7 mouse cellular contexts compared by ENCODE assay signal in the genomic region with DNA sequence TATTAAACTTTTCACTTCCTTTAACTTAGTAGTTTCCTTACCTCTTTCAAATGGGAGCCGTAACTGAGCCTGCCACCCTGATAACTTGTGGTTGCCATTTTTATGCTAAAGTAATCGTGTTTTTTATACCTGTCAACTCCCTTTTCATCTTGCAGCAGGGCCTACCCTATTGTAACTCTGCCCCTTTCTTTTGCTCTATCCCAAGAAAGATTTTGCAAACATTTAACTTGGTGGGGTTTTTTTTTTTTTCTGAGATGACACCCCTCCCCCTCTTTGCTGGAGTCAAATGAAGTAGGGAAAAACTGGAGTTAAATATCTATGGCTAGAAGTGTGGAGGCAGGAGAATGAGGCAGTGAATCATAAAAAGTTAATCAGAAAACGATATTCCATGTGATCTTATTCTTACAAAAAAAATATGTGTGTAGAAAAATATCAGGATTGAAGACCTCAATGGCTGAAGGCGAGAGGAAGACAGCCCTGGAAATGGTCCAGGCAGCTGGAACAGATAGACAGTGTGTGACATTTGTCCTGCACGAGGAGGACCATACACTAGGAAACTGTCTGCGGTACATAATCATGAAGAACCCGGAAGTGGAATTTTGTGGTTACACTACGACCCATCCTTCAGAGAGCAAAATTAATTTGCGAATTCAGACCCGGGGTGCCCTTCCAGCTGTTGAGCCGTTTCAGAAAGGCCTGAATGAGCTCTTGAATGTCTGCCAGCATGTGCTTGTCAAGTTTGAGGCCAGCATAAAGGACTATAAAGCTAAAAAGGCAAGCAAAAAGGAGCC. TPM values are rescaled to one million over a fixed set of nuclear protein-coding genes. Genes with fewer than 3 reads are reported as not detected.
DNase-seq lines count a peak whose midpoint lies in the region; ATAC-seq and TF ChIP-seq lines count a peak whose summit lies in the region.

No protein-coding gene starts in this region.

- WGBS in spleen, adult 2 months = 48% methylated on average over 11 of the region's 11 CpGs
- WGBS in forebrain, embryonic 15.5 days = 40% methylated on average over 11 of the region's 11 CpGs
- WGBS in olfactory bulb, adult 2 months = 41% methylated on average over 11 of the region's 11 CpGs

- no peak for DNase-seq in spleen, adult 2 months (ENCODE audit: low read depth in 1 of 2, low spot score in 2 of 2)
- no peak for DNase-seq in spleen, postnatal 36 days (ENCODE audit: low spot score in 2 of 2)
- peak; percentile 49 to 63 for DNase-seq in kidney, postnatal 36 days
- DNase-seq in left cerebral cortex, postnatal 4 days = no peak
- DNase-seq in cerebellum, postnatal 36 days = no peak

- H3K4me3 ChIP-seq in spleen, adult 2 months (ENCODE audit: extremely low read depth, insufficient read depth, insufficient read length) = peak overlapping the region; percentile 87
- H3K4me3 ChIP-seq in forebrain, embryonic 15.5 days = peak overlapping the region; percentile 82
- peak overlapping the region; percentile 84 for H3K4me3 ChIP-seq in olfactory bulb, adult 2 months (ENCODE audit: insufficient read depth, low read depth, low read length)

- no peaks in the 10 kb centered on the region for H3K9me3 ChIP-seq in forebrain, embryonic 15.5 days

- peaks cover 4% of the 10 kb centered on the region; the same call in 1 of the 2 replicates for H3K4me1 ChIP-seq in spleen, adult 2 months (ENCODE audit: control insufficient read depth, insufficient read depth, insufficient read length)
- peaks cover 21% of the 10 kb centered on the region for H3K4me1 ChIP-seq in forebrain, embryonic 15.5 days
- no peaks in the 10 kb centered on the region for H3K4me1 ChIP-seq in olfactory bulb, adult 2 months (ENCODE audit: control insufficient read depth, insufficient read depth, low read length)

- H3K4me2 ChIP-seq in forebrain, embryonic 15.5 days (replicated peaks) = peak overlapping the region; percentile 86

- peaks cover 2% of the 10 kb centered on the region for H3K36me3 ChIP-seq in spleen, adult 2 months (ENCODE audit: control insufficient read depth, insufficient read depth, low read length)
- H3K36me3 ChIP-seq in forebrain, embryonic 15.5 days = no peaks in the 10 kb centered on the region; the same call in 1 of the 2 replicates

- no peaks in the 10 kb centered on the region for H3K27me3 ChIP-seq in spleen, adult 2 months (ENCODE audit: control insufficient read depth, insufficient read depth, low read length)
- no peaks in the 10 kb centered on the region for H3K27me3 ChIP-seq in forebrain, embryonic 15.5 days

- ATAC-seq in forebrain, embryonic 15.5 days (replicated peaks) = no peak

- TF ChIP-seq CTCF in spleen, adult 2 months (IDR thresholded peaks at IDR 0.05; ENCODE audit: extremely low read depth, insufficient read depth, insufficient read length, insufficient replicate concordance) = no peak
- TF ChIP-seq CTCF in olfactory bulb, adult 2 months (IDR thresholded peaks at IDR 0.05; ENCODE audit: insufficient read depth, low read depth, low read length) = no peak

- no peak for TF ChIP-seq POLR2A in spleen, adult 2 months (IDR thresholded peaks at IDR 0.05; ENCODE audit: low read depth, low read length)
- no peak for TF ChIP-seq POLR2A in olfactory bulb, adult 2 months (IDR thresholded peaks at IDR 0.05; ENCODE audit: insufficient read depth, low read depth, low read length)

- H3K27ac ChIP-seq in spleen, adult 2 months (ENCODE audit: insufficient read depth, low read length) = no peak overlapping the region
- H3K27ac ChIP-seq in forebrain, embryonic 15.5 days (replicated peaks) = no peak overlapping the region
- H3K27ac ChIP-seq in olfactory bulb, adult 2 months (ENCODE audit: insufficient read depth, low read depth, low read length) = no peak overlapping the region

- peak overlapping the region; percentile 73 for H3K9ac ChIP-seq in forebrain, embryonic 15.5 days (replicated peaks)

- intact Hi-C loops in left cerebral cortex, postnatal 4 days (cut with DNase I) = loop anchor here (10.0 kb wide), 1 partner anchor 94 kb away; no protein-coding TSS in a partner anchor

RNA-seq across cellular contexts. Expression of a gene that starts 1.5 kb away (rescaled TPM):
- 24.2 and 30.5 TPM in 2 replicates for polyA plus RNA-seq in spleen, adult 2 months (2012; rRNA removed)
- polyA plus RNA-seq in forebrain, embryonic 15.5 days (2015; fragmentation: Nextera tagmentation; extraction: Ambion mirVana) = 114 TPM in 2 replicates
- not detected in 2 replicates for polyA plus RNA-seq in olfactory bulb, adult 2 months (2012; ENCODE audit: insufficient read depth, insufficient read length, low replicate concordance, missing spikeins)
- total RNA-seq in left cerebral cortex, postnatal 4 days (2021) = 10 to 100 TPM; 93.0 to 96.0 TPM

RNA-seq across cellular contexts. Expression of a gene that starts 1.9 kb away (rescaled TPM):
- 21.3 and 35.7 TPM in 2 replicates for polyA plus RNA-seq in spleen, adult 2 months (2012; rRNA removed)
- polyA plus RNA-seq in forebrain, embryonic 15.5 days (2015; fragmentation: Nextera tagmentation; extraction: Ambion mirVana) = 9.9 and 10.8 TPM in 2 replicates
- polyA plus RNA-seq in olfactory bulb, adult 2 months (2012; ENCODE audit: insufficient read depth, insufficient read length, low replicate concordance, missing spikeins) = not detected in 2 replicates
- 10 to 100 TPM in 1 of 2 experiments, 1 to 10 TPM in 1; 9.7 to 10.7 TPM for total RNA-seq in left cerebral cortex, postnatal 4 days (2021)

Comparison
In these comparisons a context has a peak if more than half of its experiments do, and no peak if none do; other contexts are left out.
1. DNase-seq: peak in kidney, postnatal 36 days (2 of 2); none in spleen, adult 2 months (0 of 2), spleen, postnatal 36 days (0 of 2), left cerebral cortex, postnatal 4 days (single experiment) and cerebellum, postnatal 36 days (0 of 2).
2. RNA of a gene that starts 1.9 kb away (polyA plus RNA-seq): 21.3 to 35.7 TPM in spleen, adult 2 months and 9.9 to 10.8 TPM in forebrain, embryonic 15.5 days; not detected in olfactory bulb, adult 2 months; every median in the first group is over 10 times any median in the second.
3. Peak in every context shown above with its lines, with median percentiles within 50 percentile points of each other: H3K4me3 ChIP-seq.